Mouse (Mus musculus) heart, adult 2 months (tissue): ENCODE results near the gene Sorbs1. TPM values are rescaled to one million over a fixed set of nuclear protein-coding genes. Genes with fewer than 3 reads are reported as not detected.

ENCODE experiments used
- DNase-seq, 2 experiments: peaks; one replicate each; pipeline ENCODE4 v3.0.0; 2021
- H3K27ac ChIP-seq: fragments of 200-600 bp; 2 replicates; pipeline ENCODE4 v1.8.1; 2022
- H3K27me3 ChIP-seq: fragments of 200-500 bp; 2 replicates; pipeline ENCODE4 v1.6.1; 2012; ENCODE audit warnings: mild to moderate bottlenecking, low read length, inconsistent platforms, mixed read lengths; ENCODE audit not compliant: control insufficient read depth, insufficient read depth
- H3K36me3 ChIP-seq: fragments of 200-500 bp; 2 replicates; pipeline ENCODE4 v1.6.1; 2012; ENCODE audit warnings: low read length, inconsistent platforms; ENCODE audit not compliant: control insufficient read depth, insufficient read depth
- H3K4me1 ChIP-seq: fragments of 200-500 bp; 2 replicates; pipeline ENCODE4 v1.6.1; 2011; ENCODE audit warnings: low read length; ENCODE audit not compliant: control insufficient read depth, insufficient read depth
- H3K4me3 ChIP-seq: fragments of 200-600 bp; 2 replicates; pipeline ENCODE4 v1.8.1; 2022
- H3K79me2 ChIP-seq: fragments of 200-500 bp; replicated peaks from 2 replicates; pipeline ENCODE4 v1.6.1; 2012; ENCODE audit warnings: mild to moderate bottlenecking, inconsistent platforms, low read length, moderate library complexity, mixed read lengths; ENCODE audit not compliant: control insufficient read depth, insufficient read depth
- H3K9ac ChIP-seq: fragments of 200-500 bp; 2 replicates; pipeline ENCODE4 v1.6.1; 2012; ENCODE audit warnings: low read depth, mild to moderate bottlenecking, control low read depth, inconsistent platforms, low read length, mixed read lengths
- CTCF ChIP-seq: fragments of 200-600 bp; IDR thresholded peaks from 2 replicates; pipeline ENCODE4 v1.8.1; 2022; ENCODE audit warnings: antibody characterized with exemption, mild to moderate bottlenecking, moderate library complexity
- EP300 ChIP-seq: fragments of 200-500 bp; IDR thresholded peaks from 2 replicates; pipeline ENCODE4 v1.6.1; 2011; ENCODE audit warnings: low read depth, low read length, control low read depth; ENCODE audit not compliant: insufficient read depth
- POLR2A ChIP-seq: fragments of 200-500 bp; IDR thresholded peaks from 2 replicates; pipeline ENCODE4 v1.6.1; 2011; ENCODE audit warnings: mild to moderate bottlenecking, low read depth, low read length, control low read depth; ENCODE audit not compliant: insufficient read depth
- WGBS: fragments of 180-500 bp; shearing (Covaris S2); methylation state at CpG from one replicate; pipeline ENCODE4 v1.1.7; 2018; 5-methylcytosine and 5-hydroxymethylcytosine counted together
- intact Hi-C: fragments of 180-260 bp; cut with DNase I; formaldehyde crosslinking; loops from one replicate; pipeline ENCODE4 v1.15.1; 2025
- polyA plus RNA-seq: library from polyadenylated mRNA; depleted of rRNA; stranded (reverse); fragments of >200 nt; gene quantifications from 2 replicates; pipeline ENCODE4 v1.2.3, GENCODE M21; 2012
- total RNA-seq, 2 experiments: library from RNA; stranded (reverse); gene quantifications; 2 replicates each; pipeline ENCODE4 v1.2.3; 2021

Sorbs1 gene
- total and polyA plus RNA-seq, 3 experiments: 185 to 971 (median 638) TPM

DNA sequence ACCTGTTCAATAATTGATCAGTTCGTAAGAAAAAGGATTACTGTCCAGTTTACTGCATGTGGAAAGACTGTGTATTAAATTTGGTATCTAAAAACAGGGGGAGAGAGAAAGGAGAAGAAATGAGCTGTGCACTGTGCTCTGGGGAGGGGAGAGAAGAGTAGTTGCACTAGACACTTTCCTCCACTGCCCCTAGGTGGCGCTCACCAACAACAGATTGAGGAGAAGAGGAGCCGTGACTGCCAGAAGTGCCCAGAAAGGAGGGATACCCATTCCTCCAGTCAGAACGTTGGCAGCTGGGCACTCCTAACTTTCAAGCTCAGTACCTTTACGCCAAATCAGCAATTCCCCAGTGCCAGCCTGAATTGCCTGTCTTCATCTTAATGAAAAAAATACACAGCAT is 170.6 kb downstream of the Sorbs1 start:
- peak; percentile 77 to 87 for DNase-seq
- peak; percentile 94 for TF ChIP-seq EP300
- 0 out of 2 replicates have a peak, but pooled peaks have one; percentile 16 for TF ChIP-seq POLR2A
- TF ChIP-seq CTCF: peak; percentile 98
- Histone ChIP-seq H3K27me3 (no peaks in the 10 kb centered on the region), H3K4me3 (no peak overlapping the region), H3K4me1 (peaks cover 6% of the 10 kb centered on the region), H3K36me3 (peaks cover 56% of the 10 kb centered on the region), H3K79me2 (no peaks in the 10 kb centered on the region), H3K9ac (no peak overlapping the region), H3K27ac (no peak overlapping the region; the same call in 1 of the 2 replicates)
- 16% methylated on average over 5 of the region's 5 CpGs for WGBS
- intact Hi-C loops: loop anchor here (1.0 to 10.0 kb wide), 3 partner anchors 42 to 382 kb away; no protein-coding TSS in a partner anchor

GRCm38 (mm10) chr19:40341141-40341540 is 172.4 kb downstream of the Sorbs1 start:
- 40% methylated on average over 6 of the region's 6 CpGs for WGBS
- DNase-seq: no peak
- TF ChIP-seq EP300 (no peak), POLR2A (no peak), CTCF (no peak)
- H3K79me2 ChIP-seq: no peaks in the 10 kb centered on the region
- H3K9ac ChIP-seq: no peak overlapping the region
- H3K4me3 ChIP-seq: no peak overlapping the region
- no peaks in the 10 kb centered on the region for H3K27me3 ChIP-seq
- H3K36me3 ChIP-seq: peaks cover 47% of the 10 kb centered on the region
- H3K27ac ChIP-seq: no peak overlapping the region
- intact Hi-C loops: loop anchor here (10.0 kb wide), 1 partner anchor 384 kb away; no protein-coding TSS in a partner anchor
- H3K4me1 ChIP-seq: peaks cover under 1% of the 10 kb centered on the region; the same call in 1 of the 2 replicates

DNA sequence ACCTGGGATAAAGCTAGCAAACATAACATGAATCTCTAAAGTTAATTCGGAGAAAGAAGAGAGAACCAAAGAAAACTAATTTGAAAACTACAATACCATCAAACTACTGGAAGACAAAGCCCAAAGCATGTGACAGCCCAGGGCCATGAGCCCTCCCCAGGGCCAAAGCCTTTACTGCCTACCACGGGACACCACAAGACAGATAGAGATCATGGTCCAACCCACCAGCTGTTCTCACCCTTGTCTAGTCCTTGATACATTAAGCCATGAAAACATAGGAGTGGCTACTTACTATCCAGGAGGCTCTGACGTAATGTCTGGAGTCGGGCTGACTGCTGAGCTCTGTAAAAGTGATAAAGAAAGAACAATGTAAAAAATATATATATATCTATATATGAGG is 176.9 kb downstream of the Sorbs1 start:
- Histone ChIP-seq H3K4me1 (peaks cover 9% of the 10 kb centered on the region), H3K79me2 (no peaks in the 10 kb centered on the region), H3K27ac (no peak overlapping the region), H3K4me3 (no peak overlapping the region), H3K9ac (no peak overlapping the region), H3K27me3 (no peaks in the 10 kb centered on the region), H3K36me3 (peaks cover 50% of the 10 kb centered on the region)
- 56% methylated on average over 4 of the region's 4 CpGs for WGBS
- intact Hi-C loops: no loop called here
- no peak for TF ChIP-seq CTCF
- no peak for TF ChIP-seq POLR2A
- TF ChIP-seq EP300: no peak
- no peak for DNase-seq

GRCm38 (mm10) chr19:40333905-40334304 is 179.7 kb downstream of the Sorbs1 start:
- intact Hi-C loops: no loop called here
- TF ChIP-seq POLR2A (no peak), EP300 (0 out of 2 replicates have a peak, but pooled peaks have one; percentile 18), CTCF (peak; percentile 55)
- DNase-seq: no peak
- H3K9ac ChIP-seq: no peak overlapping the region
- WGBS: 58% methylated on average over 5 of the region's 5 CpGs
- H3K4me1 ChIP-seq: peaks cover 12% of the 10 kb centered on the region
- H3K4me3 ChIP-seq: no peak overlapping the region
- H3K27me3 ChIP-seq: no peaks in the 10 kb centered on the region
- H3K36me3 ChIP-seq: peaks cover 33% of the 10 kb centered on the region
- no peak overlapping the region for H3K27ac ChIP-seq
- no peaks in the 10 kb centered on the region for H3K79me2 ChIP-seq

GRCm38 (mm10) chr19:40333081-40333480 is 180.5 kb downstream of the Sorbs1 start:
- peaks cover 34% of the 10 kb centered on the region for H3K36me3 ChIP-seq
- H3K79me2 ChIP-seq: no peaks in the 10 kb centered on the region
- peak overlapping the region; percentile 78 for H3K27ac ChIP-seq
- TF ChIP-seq EP300: no peak
- no peak for TF ChIP-seq POLR2A
- no peak for TF ChIP-seq CTCF
- no peak for DNase-seq
- H3K4me3 ChIP-seq: no peak overlapping the region
- intact Hi-C loops: no loop called here
- 88% methylated on average over 4 of the region's 4 CpGs for WGBS
- H3K4me1 ChIP-seq: peaks cover 12% of the 10 kb centered on the region
- H3K27me3 ChIP-seq: no peaks in the 10 kb centered on the region
- H3K9ac ChIP-seq: no peak overlapping the region

DNA sequence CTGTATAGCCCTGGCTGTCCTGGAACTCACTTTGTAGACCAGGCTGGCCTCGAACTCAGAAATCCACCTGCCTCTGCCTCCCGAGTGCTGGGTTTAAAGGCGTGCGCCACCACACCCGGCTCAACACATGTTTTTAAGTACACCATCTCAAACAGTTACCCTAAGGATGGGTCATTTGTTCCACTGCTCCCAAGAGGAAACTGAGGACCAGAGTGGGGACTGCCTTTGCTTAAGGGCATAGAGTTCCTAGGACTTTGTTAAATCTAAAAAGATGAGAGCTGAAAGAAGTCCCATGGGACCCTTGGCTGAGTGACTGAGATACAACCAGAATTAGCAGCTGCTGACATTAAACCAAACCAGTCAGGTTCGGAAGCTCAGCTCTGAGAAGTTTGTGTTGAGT is 181.3 kb downstream of the Sorbs1 start:
- WGBS: 39% methylated on average over 6 of the region's 6 CpGs
- DNase-seq: no peak
- no peak overlapping the region for H3K4me3 ChIP-seq
- no peak for TF ChIP-seq EP300
- no peak for TF ChIP-seq POLR2A
- no peak for TF ChIP-seq CTCF
- peak overlapping the region; percentile 78 for H3K27ac ChIP-seq
- no peak overlapping the region for H3K9ac ChIP-seq
- H3K27me3 ChIP-seq: no peaks in the 10 kb centered on the region
- H3K36me3 ChIP-seq: peaks cover 36% of the 10 kb centered on the region
- intact Hi-C loops: no loop called here
- peaks cover 12% of the 10 kb centered on the region for H3K4me1 ChIP-seq
- H3K79me2 ChIP-seq: no peaks in the 10 kb centered on the region
